Mouse (Mus musculus) heart, embryonic 11.5 days (tissue): ENCODE measurements at regions not wholly inside any gene's neighbourhood (a gene's known extent, or its start where the extent isn't known, plus 50 kb on each side); places are given as distances from the start of the nearest gene placed in this dataset.

Experiments used
- ATAC-seq: fragments of 200-750 bp; cut with Nextera tagmentation; replicated peaks from 2 replicates; pipeline ENCODE4 v1.8.0; 2017; ENCODE audit warnings: moderate library complexity; ENCODE audit not compliant: insufficient number of reproducible peaks, low FRiP score, low TSS enrichment
- H3K27ac ChIP-seq: fragments of 300-500 bp; sonication (generic); 2 replicates; pipeline ENCODE4 v1.5.1; 2014; ENCODE audit warnings: mild to moderate bottlenecking, low read depth, low read length
- H3K27me3 ChIP-seq: fragments of 300-500 bp; sonication (generic); 2 replicates; pipeline ENCODE4 v1.6.1; 2014; ENCODE audit warnings: mild to moderate bottlenecking, low read length, mixed read lengths; ENCODE audit not compliant: control insufficient read depth, insufficient read depth
- H3K36me3 ChIP-seq: fragments of 300-500 bp; sonication (generic); 2 replicates; pipeline ENCODE4 v1.6.1; 2014; ENCODE audit warnings: mild to moderate bottlenecking, low read length, moderate library complexity, mixed read lengths; ENCODE audit not compliant: control insufficient read depth, insufficient read depth
- H3K4me1 ChIP-seq: fragments of 300-500 bp; sonication (generic); 2 replicates; pipeline ENCODE4 v1.6.1; 2014; ENCODE audit warnings: low read length; ENCODE audit not compliant: control insufficient read depth, insufficient read depth
- H3K4me2 ChIP-seq: fragments of 300-500 bp; sonication (generic); 2 replicates; pipeline ENCODE4 v1.6.1; 2014; ENCODE audit warnings: mild to moderate bottlenecking, moderate library complexity
- H3K4me3 ChIP-seq: fragments of 300-500 bp; sonication (generic); 2 replicates; pipeline ENCODE4 v1.5.1; 2014; ENCODE audit warnings: low read depth, low read length
- H3K9ac ChIP-seq: fragments of 300-500 bp; sonication (generic); 2 replicates; pipeline ENCODE4 v1.6.1; 2014; ENCODE audit warnings: mild to moderate bottlenecking, low read depth, low read length, moderate library complexity
- H3K9me3 ChIP-seq: fragments of 300-500 bp; sonication (generic); replicated peaks from 2 replicates; pipeline ENCODE4 v1.6.1; 2016; ENCODE audit warnings: low read length; ENCODE audit not compliant: control insufficient read depth
- WGBS: fragments of 180-500 bp; shearing (Covaris S2); extraction: QIAGEN DNeasy Blood & Tissue Kit; methylation state at CpG from one replicate; pipeline ENCODE4 v1.1.7; 2014; ENCODE audit not compliant: insufficient replicate concordance; 5-methylcytosine and 5-hydroxymethylcytosine counted together

DNA sequence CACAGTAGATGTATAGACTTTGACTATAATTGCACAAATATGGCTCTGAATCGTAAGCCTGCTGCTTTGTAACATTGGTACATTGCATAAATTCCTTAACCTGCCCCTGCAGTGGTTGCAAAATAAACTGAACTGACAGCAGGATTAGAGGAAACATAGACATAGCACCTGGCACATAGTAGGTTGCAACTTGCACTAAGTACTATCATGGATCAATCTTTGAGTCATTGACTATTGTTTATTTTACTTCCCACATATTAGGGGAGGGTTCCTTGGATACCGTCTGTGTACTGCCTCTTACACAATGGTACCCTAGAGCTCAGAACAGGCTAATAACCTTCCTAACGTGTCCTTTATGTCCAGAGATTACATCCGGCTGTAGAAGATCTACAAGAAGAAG lies 371.3 kb upstream of the A1bg start:
- H3K4me2 ChIP-seq: no peak overlapping the region
- H3K36me3 ChIP-seq: no peaks in the 10 kb centered on the region
- H3K4me3 ChIP-seq: no peak overlapping the region
- no peak overlapping the region for H3K27ac ChIP-seq
- WGBS: 63% methylated on average over 4 of the region's 4 CpGs
- no peaks in the 10 kb centered on the region for H3K9me3 ChIP-seq
- no peaks in the 10 kb centered on the region for H3K4me1 ChIP-seq
- no peak overlapping the region for H3K9ac ChIP-seq
- H3K27me3 ChIP-seq: no peaks in the 10 kb centered on the region
- no peak for ATAC-seq

DNA sequence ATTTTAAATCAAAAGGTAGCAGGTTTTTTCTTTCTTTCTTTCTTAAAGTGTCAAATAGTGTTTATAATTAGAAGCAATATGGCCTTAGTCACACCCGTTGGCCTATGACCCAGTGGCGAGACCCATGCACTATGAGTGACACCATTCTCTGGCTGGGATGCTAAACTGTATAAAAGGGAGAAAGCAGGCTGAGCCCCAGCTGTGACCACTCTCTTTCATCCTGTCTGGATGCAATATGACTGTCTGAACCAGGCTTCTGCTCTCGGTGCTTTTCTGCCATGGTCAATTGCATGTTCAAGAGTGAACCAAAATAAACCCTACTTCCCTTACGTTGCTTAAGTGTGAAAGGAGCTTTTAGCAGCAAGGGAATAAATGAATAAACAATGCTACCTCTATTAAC lies 346.0 kb upstream of the A1bg start:
- no peak overlapping the region for H3K9ac ChIP-seq
- H3K27me3 ChIP-seq: no peaks in the 10 kb centered on the region
- no peaks in the 10 kb centered on the region for H3K36me3 ChIP-seq
- no peak overlapping the region for H3K4me2 ChIP-seq
- H3K9me3 ChIP-seq: no peaks in the 10 kb centered on the region
- H3K27ac ChIP-seq: no peak overlapping the region
- 69% methylated on average over 4 of the region's 4 CpGs for WGBS
- H3K4me3 ChIP-seq: no peak overlapping the region
- H3K4me1 ChIP-seq: no peaks in the 10 kb centered on the region
- no peak for ATAC-seq

DNA sequence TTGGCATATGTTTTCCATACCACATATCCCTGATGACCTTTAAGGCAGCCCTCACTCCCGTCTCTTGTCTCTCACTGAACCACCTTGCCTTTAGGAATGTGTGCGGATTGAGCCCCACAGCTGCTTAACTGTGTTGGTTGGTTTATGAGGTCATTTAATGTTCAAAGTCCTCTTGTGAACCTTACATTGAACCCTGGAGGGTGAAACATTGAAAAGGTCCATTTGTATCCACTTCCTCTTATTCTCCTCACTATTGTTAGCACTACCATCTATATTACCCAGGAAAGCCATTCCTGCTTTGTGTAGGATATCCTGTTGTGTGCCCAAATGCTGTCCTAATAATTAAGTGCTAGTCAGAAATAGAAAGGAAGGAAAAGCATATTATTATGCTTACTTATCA lies 336.2 kb upstream of the A1bg start:
- Histone ChIP-seq H3K27ac (no peak overlapping the region), H3K4me1 (no peaks in the 10 kb centered on the region), H3K9ac (no peak overlapping the region), H3K36me3 (no peaks in the 10 kb centered on the region), H3K4me2 (no peak overlapping the region), H3K9me3 (no peaks in the 10 kb centered on the region), H3K4me3 (no peak overlapping the region), H3K27me3 (no peaks in the 10 kb centered on the region)
- 66% methylated on average over 2 of the region's 2 CpGs for WGBS
- no peak for ATAC-seq

DNA sequence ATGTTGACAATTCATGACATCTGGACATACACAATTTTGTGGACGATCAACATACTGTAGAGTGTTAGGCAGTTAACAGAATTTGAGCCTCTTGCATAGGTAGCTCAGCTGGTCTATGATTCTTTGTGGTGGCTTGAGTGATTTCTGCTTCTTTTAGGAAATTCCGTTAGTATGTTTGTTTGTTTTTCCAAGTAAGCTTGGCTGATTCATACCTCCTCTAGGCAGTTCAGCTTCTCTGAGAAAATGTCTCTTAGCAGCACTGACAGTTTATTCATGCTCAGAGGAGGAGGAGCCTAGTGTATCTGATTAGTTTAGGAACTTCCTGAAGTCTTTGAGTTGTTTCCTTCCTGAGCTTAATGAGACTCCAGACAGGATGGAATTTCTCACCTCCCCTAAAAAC lies 321.7 kb upstream of the A1bg start:
- Histone ChIP-seq H3K4me3 (no peak overlapping the region), H3K9me3 (no peaks in the 10 kb centered on the region), H3K9ac (no peak overlapping the region), H3K36me3 (no peaks in the 10 kb centered on the region), H3K4me1 (no peaks in the 10 kb centered on the region), H3K4me2 (no peak overlapping the region), H3K27me3 (no peaks in the 10 kb centered on the region), H3K27ac (no peak overlapping the region)
- no peak for ATAC-seq
- 61% methylated on average over 2 of the region's 2 CpGs for WGBS

DNA sequence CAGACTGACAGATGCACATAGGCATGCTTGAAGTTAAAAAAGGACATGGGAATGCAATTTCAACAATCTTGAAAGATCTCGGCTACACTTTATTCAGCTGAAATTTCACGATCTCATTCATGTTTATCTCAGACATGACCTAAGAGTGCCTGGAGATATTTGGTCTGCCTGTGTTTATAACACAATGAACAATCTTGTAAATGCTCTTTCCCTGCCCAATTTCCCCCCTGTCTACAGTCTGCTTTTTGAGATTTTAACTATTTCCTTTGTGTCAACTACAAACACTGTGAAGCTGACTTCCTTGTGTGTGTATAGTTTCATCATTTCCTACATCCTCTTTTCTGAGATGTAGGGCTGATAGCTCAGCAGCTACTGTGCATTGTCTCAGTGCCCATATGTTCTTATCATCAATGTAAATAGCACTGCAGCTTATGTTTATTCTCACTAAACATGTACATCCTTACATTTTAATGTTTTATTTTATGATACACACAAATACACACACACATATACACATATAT lies 319.4 kb upstream of the A1bg start:
- Histone ChIP-seq H3K4me2 (no peak overlapping the region), H3K27me3 (no peaks in the 10 kb centered on the region), H3K9ac (no peak overlapping the region), H3K36me3 (no peaks in the 10 kb centered on the region), H3K4me1 (no peaks in the 10 kb centered on the region), H3K9me3 (no peaks in the 10 kb centered on the region), H3K27ac (no peak overlapping the region), H3K4me3 (no peak overlapping the region)
- ATAC-seq: no peak
- WGBS: 58% methylated on average over 2 of the region's 2 CpGs

DNA sequence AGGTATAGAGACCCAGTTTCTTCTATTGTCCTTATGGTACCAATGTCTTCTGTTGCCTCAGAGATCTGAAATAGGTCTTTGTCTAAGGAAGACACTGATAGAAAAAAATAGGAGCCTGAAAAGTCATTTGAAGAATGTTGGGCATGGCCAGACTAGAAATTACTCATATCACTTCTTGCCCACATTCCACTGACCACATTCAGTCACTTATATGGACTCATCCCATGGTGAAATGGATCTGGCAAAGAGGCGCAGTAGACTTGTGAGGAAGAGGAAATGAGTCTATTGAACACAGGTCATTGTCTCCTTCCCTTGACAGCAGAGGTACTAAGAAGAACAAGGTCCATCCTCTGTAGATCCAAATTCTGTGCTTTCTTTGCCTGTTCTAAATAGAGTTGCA lies 318.9 kb upstream of the A1bg start:
- no peak for ATAC-seq
- no peak overlapping the region for H3K27ac ChIP-seq
- no peak overlapping the region for H3K9ac ChIP-seq
- H3K4me3 ChIP-seq: no peak overlapping the region
- no peaks in the 10 kb centered on the region for H3K27me3 ChIP-seq
- WGBS: 73% methylated on average over 1 of the region's 1 CpGs
- H3K9me3 ChIP-seq: no peaks in the 10 kb centered on the region
- H3K4me2 ChIP-seq: no peak overlapping the region
- no peaks in the 10 kb centered on the region for H3K36me3 ChIP-seq
- no peaks in the 10 kb centered on the region for H3K4me1 ChIP-seq

DNA sequence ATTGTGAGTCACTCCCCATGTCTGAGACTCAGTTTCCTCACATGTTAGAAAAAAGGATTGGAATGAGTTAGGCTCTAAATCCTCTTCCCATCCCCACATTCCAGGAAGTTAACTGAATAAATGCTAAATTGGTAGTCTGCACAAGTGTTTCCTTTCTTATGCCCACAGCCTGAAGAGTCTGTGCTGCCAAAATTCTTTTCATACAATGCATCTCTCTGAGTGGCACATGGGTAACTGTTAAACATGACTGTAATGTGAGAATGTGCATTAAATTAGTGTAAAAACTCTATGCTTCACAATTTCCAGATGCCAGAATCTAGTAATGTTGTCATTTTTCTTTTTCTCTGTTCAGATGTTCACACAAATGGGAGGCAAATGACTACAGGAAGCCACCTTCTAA lies 317.5 kb upstream of the A1bg start:
- H3K27ac ChIP-seq: no peak overlapping the region
- no peaks in the 10 kb centered on the region for H3K36me3 ChIP-seq
- H3K4me2 ChIP-seq: no peak overlapping the region
- H3K4me1 ChIP-seq: no peaks in the 10 kb centered on the region
- H3K4me3 ChIP-seq: no peak overlapping the region
- ATAC-seq: no peak
- H3K9ac ChIP-seq: no peak overlapping the region
- H3K27me3 ChIP-seq: no peaks in the 10 kb centered on the region
- H3K9me3 ChIP-seq: no peaks in the 10 kb centered on the region

DNA sequence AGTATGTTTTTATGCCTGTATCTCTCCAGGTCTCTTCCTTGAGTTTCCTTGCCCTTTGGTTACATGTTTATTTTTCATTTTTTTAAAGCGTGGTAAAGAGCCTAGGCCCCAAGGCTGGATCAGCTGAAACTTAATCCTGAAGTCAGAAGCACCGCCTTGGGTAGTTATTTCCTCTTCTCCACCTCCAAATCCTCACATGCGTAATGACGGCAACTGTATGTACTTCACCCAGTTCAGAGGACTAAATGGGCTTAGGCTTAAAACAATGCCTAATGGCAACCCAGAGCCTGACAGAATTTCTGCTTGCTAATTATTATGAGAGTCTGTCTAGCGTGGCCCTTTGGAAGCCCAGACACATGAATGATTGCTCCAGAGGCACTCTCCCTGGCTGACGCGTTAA lies 316.6 kb upstream of the A1bg start:
- 84% methylated on average over 7 of the region's 7 CpGs for WGBS
- Histone ChIP-seq H3K36me3 (no peaks in the 10 kb centered on the region), H3K27ac (no peak overlapping the region), H3K4me1 (no peaks in the 10 kb centered on the region), H3K4me2 (no peak overlapping the region), H3K27me3 (no peaks in the 10 kb centered on the region), H3K4me3 (no peak overlapping the region), H3K9me3 (no peaks in the 10 kb centered on the region), H3K9ac (no peak overlapping the region)
- no peak for ATAC-seq

DNA sequence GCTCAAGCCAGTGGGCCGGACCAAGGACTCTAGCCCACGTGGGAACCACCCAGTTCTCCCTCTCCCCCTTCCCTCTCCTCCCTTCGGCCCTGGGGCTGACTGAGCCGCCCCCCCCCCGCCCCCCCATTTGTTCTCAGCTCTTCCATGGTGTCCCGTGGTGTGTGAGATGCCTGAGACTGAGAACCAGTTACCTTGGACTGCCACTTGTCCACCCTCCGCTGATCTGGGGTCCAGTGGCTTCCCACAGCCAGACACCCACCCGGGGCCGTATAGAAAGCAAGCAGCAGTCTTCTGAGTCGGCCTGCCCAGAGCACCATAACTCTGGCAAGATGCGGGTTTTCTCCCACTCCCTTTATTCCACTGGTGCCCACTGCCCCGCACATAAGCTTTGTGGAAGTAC lies 316.2 kb upstream of the A1bg start:
- H3K4me3 ChIP-seq: no peak overlapping the region
- no peak overlapping the region for H3K4me2 ChIP-seq
- H3K27ac ChIP-seq: no peak overlapping the region
- ATAC-seq: no peak
- no peaks in the 10 kb centered on the region for H3K27me3 ChIP-seq
- no peaks in the 10 kb centered on the region for H3K36me3 ChIP-seq
- H3K9ac ChIP-seq: no peak overlapping the region
- no peaks in the 10 kb centered on the region for H3K9me3 ChIP-seq
- 70% methylated on average over 12 of the region's 12 CpGs for WGBS
- no peaks in the 10 kb centered on the region for H3K4me1 ChIP-seq
